Mouse (Mus musculus): ENCODE measurements at regions not wholly inside any gene's neighbourhood (a gene's known extent, or its start where the extent isn't known, plus 50 kb on each side); places are given as distances from the start of the nearest gene placed in this dataset.

DNA sequence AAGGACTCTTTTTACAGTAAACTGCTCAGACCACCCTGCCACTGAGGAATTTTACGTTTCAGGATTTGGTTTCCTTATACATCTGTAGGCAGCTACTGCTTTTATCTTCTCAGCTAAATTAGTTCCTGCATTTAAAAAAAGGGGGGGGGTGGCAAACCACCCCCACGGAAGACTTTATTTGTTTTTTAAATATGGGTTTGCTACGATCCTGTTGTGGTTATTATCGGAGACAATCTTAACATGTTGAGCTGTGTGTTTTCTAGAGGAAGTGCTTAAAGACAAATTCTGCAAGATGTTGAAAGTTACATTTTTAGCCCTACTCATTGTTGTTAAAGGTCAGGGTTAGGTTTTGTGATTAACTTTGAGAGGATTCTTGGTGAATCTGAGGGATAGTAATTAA is 216.1 kb upstream of the Rasa1 start:
- WGBS, result 76% methylated on average over 4 of the region's 4 CpGs
- H3K27me3 ChIP-seq (ENCODE audit: control insufficient read depth, insufficient read depth, low read length), result no peaks in the 10 kb centered on the region
- no peak overlapping the region for H3K4me3 ChIP-seq (ENCODE audit: low read depth, low read length)
- no peak overlapping the region for H3K4me2 ChIP-seq (ENCODE audit: low read depth)
- no peaks in the 10 kb centered on the region for H3K4me1 ChIP-seq (ENCODE audit: control insufficient read depth, insufficient read depth, low read length)
- ATAC-seq (ENCODE audit: insufficient read depth, low FRiP score, low TSS enrichment) (no peak), DNase-seq (ENCODE audit: low spot score) (no peak)
- no peak overlapping the region for H3K27ac ChIP-seq (ENCODE audit: low read depth, low read length)
- no peak overlapping the region for H3K9ac ChIP-seq (ENCODE audit: low read length)
- no peaks in the 10 kb centered on the region for H3K36me3 ChIP-seq (ENCODE audit: control insufficient read depth, insufficient read depth, low read length)
- no peaks in the 10 kb centered on the region for H3K9me3 ChIP-seq (ENCODE audit: control insufficient read depth, low read length)

DNA sequence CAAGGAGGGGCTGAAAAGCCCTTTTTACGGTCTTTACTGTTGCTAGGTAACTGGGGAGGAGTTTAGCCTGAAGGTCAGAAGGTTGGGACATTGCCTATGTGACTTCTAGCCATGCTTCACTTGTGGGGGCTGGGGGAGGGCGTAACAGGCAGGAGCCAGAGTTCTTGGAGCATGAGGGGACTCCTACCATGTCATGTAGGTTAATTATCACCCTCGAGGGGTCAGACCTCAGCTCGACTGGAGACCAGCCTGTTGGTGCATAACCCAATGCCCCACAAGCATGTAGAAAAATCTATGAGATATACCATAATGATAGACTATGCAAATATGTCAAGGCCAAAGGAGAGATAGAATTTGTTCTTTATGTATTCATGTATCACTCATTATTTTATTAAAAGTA is 215.1 kb upstream of the Rasa1 start:
- DNase-seq (ENCODE audit: low spot score) (no peak), ATAC-seq (ENCODE audit: insufficient read depth, low FRiP score, low TSS enrichment) (no peak)
- 36% methylated on average over 4 of the region's 4 CpGs for WGBS
- Histone ChIP-seq H3K36me3 (ENCODE audit: control insufficient read depth, insufficient read depth, low read length) (no peaks in the 10 kb centered on the region), H3K27me3 (ENCODE audit: control insufficient read depth, insufficient read depth, low read length) (no peaks in the 10 kb centered on the region), H3K9me3 (ENCODE audit: control insufficient read depth, low read length) (no peaks in the 10 kb centered on the region), H3K9ac (ENCODE audit: low read length) (no peak overlapping the region), H3K27ac (ENCODE audit: low read depth, low read length) (no peak overlapping the region), H3K4me3 (ENCODE audit: low read depth, low read length) (no peak overlapping the region), H3K4me2 (ENCODE audit: low read depth) (no peak overlapping the region), H3K4me1 (ENCODE audit: control insufficient read depth, insufficient read depth, low read length) (no peaks in the 10 kb centered on the region)

DNA sequence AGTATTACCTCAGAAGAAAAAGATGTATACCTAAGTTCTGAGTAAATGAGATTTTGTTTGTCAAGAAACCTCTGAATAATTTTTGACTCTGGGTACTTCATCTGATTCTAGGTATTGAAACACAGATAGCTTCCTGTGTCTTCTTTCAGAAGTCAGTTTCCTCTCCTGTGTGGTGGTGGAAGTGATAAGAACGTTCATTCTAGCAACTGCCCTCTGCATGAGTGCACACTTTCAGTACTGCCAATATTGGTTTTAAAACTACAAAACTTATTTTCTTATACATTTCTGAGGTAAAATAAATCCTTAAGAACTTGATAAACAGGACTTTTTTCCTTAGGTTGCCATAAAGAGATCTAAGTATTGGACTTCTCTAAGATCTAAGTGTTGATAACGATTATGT is 209.8 kb upstream of the Rasa1 start:
- Histone ChIP-seq H3K27me3 (ENCODE audit: control insufficient read depth, insufficient read depth, low read length) (no peaks in the 10 kb centered on the region), H3K4me1 (ENCODE audit: control insufficient read depth, insufficient read depth, low read length) (no peaks in the 10 kb centered on the region), H3K27ac (ENCODE audit: low read depth, low read length) (no peak overlapping the region), H3K9me3 (ENCODE audit: control insufficient read depth, low read length) (no peaks in the 10 kb centered on the region), H3K4me2 (ENCODE audit: low read depth) (no peak overlapping the region), H3K4me3 (ENCODE audit: low read depth, low read length) (no peak overlapping the region), H3K9ac (ENCODE audit: low read length) (no peak overlapping the region), H3K36me3 (ENCODE audit: control insufficient read depth, insufficient read depth, low read length) (no peaks in the 10 kb centered on the region)
- 91% methylated on average over 2 of the region's 2 CpGs for WGBS
- ATAC-seq (ENCODE audit: insufficient read depth, low FRiP score, low TSS enrichment) (no peak), DNase-seq (ENCODE audit: low spot score) (no peak)

DNA sequence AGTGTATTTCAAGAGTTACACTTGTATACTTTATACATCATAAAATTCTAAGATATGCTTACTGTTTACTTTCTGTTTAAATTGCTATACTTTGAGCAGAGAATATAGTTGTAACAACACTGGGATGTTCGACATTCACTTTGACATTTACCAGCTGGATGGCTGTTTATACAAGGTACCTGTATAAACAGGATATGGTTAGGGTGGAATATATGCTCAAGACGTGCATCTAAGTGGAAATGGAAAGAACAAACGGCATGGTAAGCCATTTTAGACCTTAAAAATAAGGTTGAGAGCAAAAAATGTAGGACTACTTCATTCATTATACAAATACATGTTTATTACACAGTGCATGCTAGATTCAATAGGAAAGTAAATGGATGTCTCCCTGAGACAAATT is 195.9 kb upstream of the Rasa1 start:
- H3K9me3 ChIP-seq (ENCODE audit: control insufficient read depth, low read length), result no peaks in the 10 kb centered on the region
- H3K27me3 ChIP-seq (ENCODE audit: control insufficient read depth, insufficient read depth, low read length), result no peaks in the 10 kb centered on the region
- no peaks in the 10 kb centered on the region for H3K36me3 ChIP-seq (ENCODE audit: control insufficient read depth, insufficient read depth, low read length)
- WGBS, result 66% methylated on average over 3 of the region's 3 CpGs
- H3K9ac ChIP-seq (ENCODE audit: low read length), result no peak overlapping the region
- no peak overlapping the region for H3K4me3 ChIP-seq (ENCODE audit: low read depth, low read length)
- no peaks in the 10 kb centered on the region for H3K4me1 ChIP-seq (ENCODE audit: control insufficient read depth, insufficient read depth, low read length)
- H3K27ac ChIP-seq (ENCODE audit: low read depth, low read length), result no peak overlapping the region
- DNase-seq (ENCODE audit: low spot score) (no peak), ATAC-seq (ENCODE audit: insufficient read depth, low FRiP score, low TSS enrichment) (no peak)
- H3K4me2 ChIP-seq (ENCODE audit: low read depth), result no peak overlapping the region

DNA sequence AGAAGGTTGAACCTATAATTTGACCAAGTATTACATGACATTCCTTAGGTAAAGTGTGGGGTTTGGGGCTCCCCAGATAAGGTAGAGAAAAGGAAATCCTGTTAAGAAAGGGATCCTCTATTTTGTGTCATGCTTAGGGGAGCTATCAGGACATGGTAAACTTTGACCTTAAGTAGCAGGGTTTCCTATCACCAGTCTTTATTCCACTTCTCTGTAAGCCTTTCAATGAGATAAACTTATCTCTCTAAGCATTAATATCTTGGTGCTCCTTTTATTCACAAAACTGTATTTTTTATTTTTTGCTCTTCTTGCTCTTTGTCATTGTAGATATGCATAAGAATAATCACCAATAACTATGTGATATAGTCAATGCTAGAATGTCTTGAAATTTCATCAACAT is 194.4 kb upstream of the Rasa1 start:
- Histone ChIP-seq H3K4me2 (ENCODE audit: low read depth) (no peak overlapping the region), H3K9me3 (ENCODE audit: control insufficient read depth, low read length) (no peaks in the 10 kb centered on the region), H3K36me3 (ENCODE audit: control insufficient read depth, insufficient read depth, low read length) (no peaks in the 10 kb centered on the region), H3K27ac (ENCODE audit: low read depth, low read length) (no peak overlapping the region), H3K4me1 (ENCODE audit: control insufficient read depth, insufficient read depth, low read length) (no peaks in the 10 kb centered on the region), H3K9ac (ENCODE audit: low read length) (no peak overlapping the region), H3K4me3 (ENCODE audit: low read depth, low read length) (no peak overlapping the region), H3K27me3 (ENCODE audit: control insufficient read depth, insufficient read depth, low read length) (no peaks in the 10 kb centered on the region)
- ATAC-seq (ENCODE audit: insufficient read depth, low FRiP score, low TSS enrichment) (no peak), DNase-seq (ENCODE audit: low spot score) (no peak)

DNA sequence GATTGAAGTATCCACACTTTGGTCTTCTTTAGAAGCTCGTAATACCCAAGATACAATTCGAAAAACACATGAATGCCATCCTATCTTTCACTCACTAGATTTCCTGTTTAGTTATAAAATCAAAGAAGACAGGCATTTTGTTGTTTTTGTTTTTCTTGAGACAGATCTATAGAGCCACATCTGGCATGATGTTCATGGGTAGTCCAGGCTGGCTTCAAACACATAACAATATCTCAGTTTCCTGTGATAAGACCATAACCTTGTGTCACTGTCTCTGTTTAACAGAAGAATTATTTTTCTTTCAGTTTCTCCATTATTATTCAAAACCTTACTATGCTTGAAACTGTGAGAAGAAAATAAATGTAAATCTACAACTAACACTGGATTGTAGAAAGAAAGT is 190.5 kb upstream of the Rasa1 start:
- no peaks in the 10 kb centered on the region for H3K4me1 ChIP-seq (ENCODE audit: control insufficient read depth, insufficient read depth, low read length)
- H3K9me3 ChIP-seq (ENCODE audit: control insufficient read depth, low read length), result no peaks in the 10 kb centered on the region
- no peak overlapping the region for H3K27ac ChIP-seq (ENCODE audit: low read depth, low read length)
- no peak overlapping the region for H3K4me2 ChIP-seq (ENCODE audit: low read depth)
- WGBS, result 89% methylated on average over 2 of the region's 2 CpGs
- ATAC-seq (ENCODE audit: insufficient read depth, low FRiP score, low TSS enrichment), result no peak
- H3K27me3 ChIP-seq (ENCODE audit: control insufficient read depth, insufficient read depth, low read length), result no peaks in the 10 kb centered on the region
- H3K4me3 ChIP-seq (ENCODE audit: low read depth, low read length), result no peak overlapping the region
- no peak overlapping the region for H3K9ac ChIP-seq (ENCODE audit: low read length)
- no peaks in the 10 kb centered on the region for H3K36me3 ChIP-seq (ENCODE audit: control insufficient read depth, insufficient read depth, low read length)
- no peak for DNase-seq (ENCODE audit: low spot score)

DNA sequence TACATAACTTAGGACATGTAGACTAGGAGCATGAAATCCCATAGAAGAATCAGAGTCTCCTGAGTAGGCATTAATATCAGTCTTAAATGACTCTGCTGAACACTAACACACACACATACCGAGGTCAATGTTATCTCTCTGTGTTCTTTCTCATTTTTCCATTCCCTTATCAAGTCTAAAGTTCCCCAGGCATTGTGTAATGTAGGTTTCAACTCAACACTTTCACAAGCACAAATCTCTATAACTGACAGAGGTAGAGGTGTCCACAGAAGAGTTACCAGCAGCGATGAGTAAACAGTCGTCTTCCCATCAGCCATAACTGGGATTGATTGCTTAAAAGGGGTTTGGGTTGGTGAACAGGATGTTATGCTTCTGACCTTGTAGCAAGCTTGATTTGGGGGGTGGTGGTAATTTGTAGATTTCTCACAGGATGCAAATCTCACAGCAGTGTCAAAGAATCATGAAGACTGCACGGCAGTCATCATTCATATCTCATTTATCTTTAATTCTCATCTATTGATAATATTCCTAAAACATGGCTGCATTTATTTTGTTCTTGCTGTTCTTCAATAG is 187.4 kb upstream of the Rasa1 start:
- Histone ChIP-seq H3K4me2 (ENCODE audit: low read depth) (no peak overlapping the region), H3K27ac (ENCODE audit: low read depth, low read length) (no peak overlapping the region)

DNA sequence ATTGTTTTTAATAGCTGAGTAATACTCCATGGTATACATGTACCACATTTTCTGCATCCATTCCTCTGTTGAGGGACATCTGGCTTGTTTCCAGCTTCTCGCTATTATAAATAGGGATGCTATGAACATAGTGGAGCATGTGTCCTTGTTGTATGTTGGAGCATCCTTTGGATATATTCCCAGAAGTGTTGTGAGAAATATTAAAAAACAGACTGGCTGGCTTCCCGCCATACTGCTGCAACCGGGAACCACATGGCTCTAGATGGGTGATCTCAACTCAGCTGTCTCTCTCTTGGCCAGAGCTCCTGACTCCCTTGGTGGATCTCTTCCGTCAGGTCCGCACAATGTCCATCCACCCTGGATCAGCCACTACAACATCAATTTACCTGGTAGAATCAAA is 182.4 kb upstream of the Rasa1 start:
- DNase-seq (ENCODE audit: low spot score), result no peak
- Histone ChIP-seq H3K4me1 (ENCODE audit: control insufficient read depth, insufficient read depth, low read length) (no peaks in the 10 kb centered on the region), H3K4me3 (ENCODE audit: low read depth, low read length) (no peak overlapping the region), H3K4me2 (ENCODE audit: low read depth) (no peak overlapping the region), H3K9ac (ENCODE audit: low read length) (no peak overlapping the region), H3K9me3 (ENCODE audit: control insufficient read depth, low read length) (no peaks in the 10 kb centered on the region), H3K36me3 (ENCODE audit: control insufficient read depth, insufficient read depth, low read length) (no peaks in the 10 kb centered on the region), H3K27me3 (ENCODE audit: control insufficient read depth, insufficient read depth, low read length) (no peaks in the 10 kb centered on the region), H3K27ac (ENCODE audit: low read depth, low read length) (no peak overlapping the region)
- WGBS, result 92% methylated on average over 5 of the region's 5 CpGs
- ATAC-seq (ENCODE audit: insufficient read depth, low FRiP score, low TSS enrichment), result no peak

More for the DNA sequence above, 187.4 kb upstream of the Rasa1 start:
- DNase-seq (ENCODE audit: low spot score) (no peak), ATAC-seq (ENCODE audit: insufficient read depth, low FRiP score, low TSS enrichment) (no peak)
- WGBS, result 92% methylated on average over 4 of the region's 4 CpGs
- Histone ChIP-seq H3K36me3 (ENCODE audit: control insufficient read depth, insufficient read depth, low read length) (no peaks in the 10 kb centered on the region), H3K9me3 (ENCODE audit: control insufficient read depth, low read length) (no peaks in the 10 kb centered on the region), H3K4me3 (ENCODE audit: low read depth, low read length) (no peak overlapping the region), H3K9ac (ENCODE audit: low read length) (no peak overlapping the region), H3K4me1 (ENCODE audit: control insufficient read depth, insufficient read depth, low read length) (no peaks in the 10 kb centered on the region), H3K27me3 (ENCODE audit: control insufficient read depth, insufficient read depth, low read length) (no peaks in the 10 kb centered on the region)

DNA sequence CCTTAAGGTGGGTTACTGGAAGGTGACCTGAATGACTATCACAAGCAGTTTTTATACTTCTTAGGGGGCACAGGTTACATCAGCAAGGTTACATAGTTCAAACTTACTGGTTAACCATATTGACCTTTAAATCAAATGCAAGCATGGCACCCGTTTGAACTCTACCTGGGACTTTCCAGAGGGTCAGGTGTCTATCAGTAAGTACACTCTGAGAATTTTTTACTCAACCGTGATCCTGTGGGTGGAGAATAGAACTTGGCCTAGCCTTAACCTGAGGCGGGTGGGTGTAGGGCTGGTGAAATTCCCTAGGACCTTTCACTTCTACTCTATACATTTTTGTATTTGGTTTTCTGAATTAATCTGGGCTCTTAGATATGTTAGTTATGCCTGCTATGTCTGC is 170.5 kb upstream of the Rasa1 start:
- ATAC-seq (ENCODE audit: insufficient read depth, low FRiP score, low TSS enrichment) (no peak), DNase-seq (ENCODE audit: low spot score) (no peak)
- Histone ChIP-seq H3K9me3 (ENCODE audit: control insufficient read depth, low read length) (no peaks in the 10 kb centered on the region), H3K4me2 (ENCODE audit: low read depth) (no peak overlapping the region), H3K27me3 (ENCODE audit: control insufficient read depth, insufficient read depth, low read length) (no peaks in the 10 kb centered on the region), H3K4me3 (ENCODE audit: low read depth, low read length) (no peak overlapping the region), H3K36me3 (ENCODE audit: control insufficient read depth, insufficient read depth, low read length) (no peaks in the 10 kb centered on the region), H3K27ac (ENCODE audit: low read depth, low read length) (no peak overlapping the region), H3K4me1 (ENCODE audit: control insufficient read depth, insufficient read depth, low read length) (no peaks in the 10 kb centered on the region), H3K9ac (ENCODE audit: low read length) (no peak overlapping the region)
- WGBS, result 83% methylated on average over 3 of the region's 3 CpGs
